Mouse (Mus musculus) megakaryocyte, embryonic 14.5 days (primary cell): Measurements from ENCODE around the gene Gse1.

Source experiments
- FLI1 ChIP-seq: IDR thresholded peaks from 2 replicates; pipeline ENCODE4 v1.6.1; 2012; ENCODE audit warnings: low read length, inconsistent platforms, mixed read lengths
- GATA1 ChIP-seq: IDR thresholded peaks from 3 replicates; pipeline ENCODE4 v1.6.1; 2012; ENCODE audit warnings: mixed read lengths, low read length, inconsistent platforms, borderline replicate concordance

- no peak for TF ChIP-seq FLI1
- TF ChIP-seq GATA1: no peak
Observed at GRCm38 (mm10) chr8:120408241-120409215, 180.3 kb downstream of the Gse1 start.
